Mouse (Mus musculus): ENCODE data around the gene Kif3b.
A peak's percentile ranks its signal among the peaks of the same experiment; 100 is the strongest.

The Kif3b gene

DNA sequence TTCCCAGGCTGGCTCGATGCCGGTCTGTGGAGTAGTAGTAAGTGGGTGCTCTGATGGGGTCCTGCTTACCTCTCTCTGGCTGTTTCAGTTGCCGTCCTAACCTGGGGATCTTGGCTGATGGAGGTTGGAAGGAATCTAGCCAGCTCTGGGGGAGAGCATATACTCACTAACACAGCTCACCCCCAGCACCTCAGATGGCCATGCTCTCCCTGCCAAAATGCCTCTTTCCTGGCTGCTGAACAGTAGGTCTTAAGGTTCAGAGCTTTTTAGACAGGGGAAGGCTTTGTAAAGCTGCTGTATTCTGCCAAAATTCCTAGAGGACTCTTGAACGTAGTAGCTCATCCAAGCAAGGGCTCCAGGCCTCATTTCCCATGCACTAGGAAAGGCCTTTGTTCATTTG, 6.6 kb downstream of the Kif3b start:
- DNase-seq (ENCODE audit: low spot score in 2 of 2), result no peak

DNA sequence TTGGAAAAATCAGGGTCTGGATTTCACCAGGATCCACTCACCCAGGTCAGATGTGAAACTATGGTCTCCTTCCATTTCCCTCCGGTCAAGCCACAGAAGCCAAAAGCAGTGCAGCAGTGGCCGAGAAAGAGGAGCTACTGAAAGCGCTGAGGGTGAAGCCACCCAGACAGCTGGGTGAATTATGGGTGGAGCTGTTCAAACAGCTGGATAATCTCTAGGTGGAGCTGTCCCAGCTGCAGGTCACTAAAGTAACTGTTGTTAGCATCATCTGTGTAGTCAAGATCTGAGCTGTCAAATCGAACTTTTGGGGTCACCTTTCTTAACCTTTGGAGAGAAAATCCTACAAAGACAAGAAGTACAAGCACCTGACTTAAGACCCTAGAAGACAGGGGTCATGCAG, 7.2 kb downstream of the Kif3b start:
- DNase-seq (ENCODE audit: low spot score in 2 of 2), result no peak

DNA sequence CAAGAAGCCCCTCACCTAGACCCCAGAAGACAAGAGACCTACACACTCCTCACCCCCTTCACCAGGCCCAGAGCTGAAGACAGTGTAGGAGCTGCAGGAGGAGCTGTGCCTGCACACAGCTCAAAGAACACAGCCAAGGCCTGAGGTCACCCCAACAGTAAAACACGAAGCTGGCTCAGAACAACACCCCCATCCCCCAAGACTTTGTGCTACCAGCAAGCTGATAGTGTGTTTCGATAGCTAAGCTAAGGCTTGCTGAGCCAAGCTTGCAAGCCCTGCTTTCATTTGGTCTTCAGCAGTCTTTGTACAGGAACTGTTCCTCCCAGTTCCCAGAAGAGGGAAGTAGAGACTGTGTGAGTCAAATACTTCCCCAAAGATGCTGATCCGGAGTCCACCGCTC, 7.7 kb downstream of the Kif3b start:
- DNase-seq (ENCODE audit: low spot score in 2 of 2), result peak in 1 of 2 experiments; percentile 31

DNA sequence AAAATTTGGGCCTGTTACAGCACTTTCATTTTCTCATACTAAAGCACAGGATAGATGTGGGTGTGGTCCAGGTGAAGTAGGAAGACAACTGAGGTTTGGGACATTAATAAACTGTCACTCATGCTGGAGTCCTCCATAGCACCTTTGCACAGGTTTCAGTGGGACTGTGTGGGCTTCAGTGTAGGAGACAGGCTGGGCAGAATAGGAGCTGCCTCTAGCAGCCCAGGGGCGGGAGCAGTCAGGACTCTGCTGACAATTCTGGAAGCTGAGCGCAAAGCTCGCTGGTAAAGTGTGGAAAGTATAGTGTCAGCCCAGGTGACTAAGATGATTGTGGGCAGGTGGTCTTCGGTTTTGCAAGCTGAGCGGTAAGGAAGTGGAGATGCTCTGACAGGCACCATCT, 9.9 kb downstream of the Kif3b start:
- no peak for DNase-seq (ENCODE audit: low spot score in 2 of 2)

DNA sequence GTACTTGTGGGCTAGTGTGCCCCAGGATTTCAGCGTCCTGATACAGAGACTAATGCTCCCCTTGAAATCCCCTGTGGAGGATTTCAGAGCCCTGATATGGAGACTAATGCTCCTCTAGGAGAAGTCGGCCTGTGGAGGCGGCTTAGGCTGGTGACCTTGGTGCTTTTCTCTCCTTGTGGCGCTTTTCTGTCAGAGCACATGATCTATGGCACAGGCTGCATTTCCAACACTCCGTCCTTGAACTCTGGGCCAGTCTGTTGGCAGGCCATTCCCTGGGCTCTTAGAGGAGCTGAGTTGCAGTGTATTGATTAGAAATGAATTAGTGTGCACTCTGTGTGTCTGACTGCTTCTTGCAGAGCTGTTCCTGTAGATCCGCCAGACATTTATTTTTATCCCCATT, 14.0 kb downstream of the Kif3b start:
- no peak for DNase-seq (ENCODE audit: low spot score in 2 of 2)

DNA sequence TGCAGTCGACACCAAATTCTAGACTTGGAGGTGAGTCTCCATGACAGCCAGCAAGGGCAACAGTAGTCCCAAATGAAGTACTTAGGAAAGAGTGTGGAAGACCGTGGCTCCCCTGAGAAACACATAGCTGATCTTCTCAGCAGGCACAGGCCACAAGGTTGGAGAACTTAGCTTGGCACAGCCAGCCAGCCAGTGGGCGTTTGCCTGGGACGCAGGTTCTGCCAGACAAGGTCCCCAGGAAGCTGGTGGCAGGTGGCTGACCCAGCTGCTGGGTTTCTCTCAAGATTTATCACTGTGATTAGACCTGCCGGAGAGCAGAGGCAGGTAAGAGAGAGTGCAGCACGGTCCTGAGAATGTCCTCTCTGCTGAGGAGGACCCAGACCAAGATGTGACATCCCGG, 17.4 kb downstream of the Kif3b start:
- DNase-seq (ENCODE audit: low spot score in 2 of 2), result no peak

DNA sequence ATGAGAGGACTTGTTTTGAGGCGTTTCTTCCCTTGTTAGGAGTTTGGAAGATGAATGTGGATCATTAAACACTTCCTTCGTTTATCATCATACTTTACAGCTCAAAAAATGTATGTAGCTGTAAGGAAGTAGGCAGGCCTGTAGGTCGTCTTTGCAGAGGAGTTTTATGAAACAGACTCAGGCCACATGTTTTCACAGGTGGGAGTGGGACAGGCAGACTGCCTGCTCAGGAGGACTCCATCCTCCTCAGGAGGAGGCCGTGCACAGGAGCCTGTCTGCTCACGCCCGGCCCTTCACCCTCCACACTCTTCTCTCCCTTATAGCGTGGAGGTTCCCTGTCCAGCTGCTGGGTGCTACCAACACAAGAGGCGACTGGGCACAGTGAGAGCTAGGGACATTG, 17.9 kb downstream of the Kif3b start:
- no peak for DNase-seq (ENCODE audit: low spot score in 2 of 2)

DNA sequence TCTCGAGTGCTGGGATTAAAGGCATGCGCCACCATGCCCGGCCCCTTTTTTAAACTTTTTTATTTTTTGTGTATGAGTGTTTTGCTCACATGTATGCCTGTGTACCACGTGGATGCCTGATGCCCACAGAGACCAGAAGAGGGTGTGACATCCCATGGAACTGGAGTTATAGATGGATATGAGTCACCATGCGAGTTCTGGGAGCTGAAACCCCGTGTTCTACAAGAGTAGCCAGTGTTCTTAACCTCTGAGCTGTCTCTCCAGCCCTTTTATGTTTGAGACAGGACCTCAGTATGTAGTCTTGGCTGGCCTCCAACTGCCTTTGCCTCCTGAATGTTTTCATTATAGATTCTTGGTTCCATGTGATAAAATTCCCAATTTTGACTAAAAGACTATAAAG, 19.0 kb downstream of the Kif3b start:
- DNase-seq (ENCODE audit: low spot score in 2 of 2), result no peak

DNA sequence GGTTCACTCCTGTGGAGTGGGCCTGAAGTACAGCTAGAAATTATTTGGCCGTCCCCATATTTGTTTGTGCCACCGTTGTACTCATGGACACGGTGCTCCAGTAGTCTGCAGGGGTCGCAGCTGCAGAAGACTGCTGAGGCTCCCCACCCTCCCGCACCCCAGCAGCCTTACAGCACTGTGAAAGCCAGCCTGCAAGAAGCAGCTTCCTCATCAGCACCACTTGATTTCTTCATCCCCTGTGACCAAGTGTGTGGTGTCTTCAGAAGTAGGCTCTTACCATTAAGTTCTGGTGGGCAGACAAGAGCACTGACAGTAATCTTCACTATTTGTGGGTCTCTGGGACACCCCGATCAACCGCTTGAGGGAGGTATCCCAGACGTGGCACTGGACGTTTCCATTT, 21.7 kb downstream of the Kif3b start:
- DNase-seq (ENCODE audit: low spot score in 2 of 2), result no peak

DNA sequence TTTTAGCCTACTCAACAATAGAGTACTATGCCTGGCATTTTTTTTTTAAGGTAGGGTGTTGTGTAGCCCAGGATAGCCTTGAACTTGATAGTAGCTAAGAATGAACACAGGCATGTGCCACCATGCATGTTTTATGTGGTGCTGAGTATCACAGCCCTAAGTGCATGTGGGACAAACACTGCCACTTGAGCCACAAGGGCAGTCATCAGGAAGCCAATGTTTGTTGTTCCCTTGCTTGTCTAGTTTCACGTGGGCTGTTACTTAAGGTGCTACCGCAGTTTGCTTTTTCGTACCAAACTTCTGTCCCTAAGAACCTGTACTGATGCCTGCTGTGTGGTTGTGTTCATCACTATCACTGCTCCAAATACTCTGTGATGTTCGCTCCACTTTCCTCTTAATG, 27.2 kb downstream of the Kif3b start:
- DNase-seq (ENCODE audit: low spot score in 2 of 2), result no peak

DNA sequence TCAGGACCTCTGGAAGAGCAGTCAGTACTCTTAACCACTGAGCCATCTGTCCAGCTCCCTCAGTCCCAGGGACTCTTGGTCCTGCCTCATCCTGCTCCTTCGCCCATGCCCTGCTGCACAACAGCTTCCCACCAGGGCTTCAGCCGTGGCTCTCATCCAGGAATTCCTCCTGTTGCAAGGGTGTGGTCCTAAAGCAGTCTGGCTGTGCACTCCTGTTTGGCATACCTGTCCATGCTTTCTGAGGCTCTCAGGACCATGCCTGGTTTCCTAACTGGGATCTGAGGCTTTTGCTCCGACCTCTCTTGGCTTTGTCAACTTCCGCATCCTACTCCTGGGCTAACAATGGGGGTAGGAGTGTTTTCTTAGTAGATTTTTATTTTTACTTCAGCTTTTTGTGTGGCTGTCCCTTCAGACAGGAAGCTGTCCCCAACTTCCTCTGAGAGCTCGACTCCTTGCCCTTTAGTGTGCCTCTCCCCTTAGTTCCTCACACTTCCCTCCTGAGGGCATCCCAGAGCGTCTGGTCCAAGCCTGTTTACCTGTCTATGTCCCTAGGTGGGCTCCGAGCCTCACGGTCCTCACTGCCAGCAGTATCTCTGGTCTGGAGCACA, 27.9 kb downstream of the Kif3b start:
- DNase-seq (ENCODE audit: low spot score in 2 of 2), result no peak

DNA sequence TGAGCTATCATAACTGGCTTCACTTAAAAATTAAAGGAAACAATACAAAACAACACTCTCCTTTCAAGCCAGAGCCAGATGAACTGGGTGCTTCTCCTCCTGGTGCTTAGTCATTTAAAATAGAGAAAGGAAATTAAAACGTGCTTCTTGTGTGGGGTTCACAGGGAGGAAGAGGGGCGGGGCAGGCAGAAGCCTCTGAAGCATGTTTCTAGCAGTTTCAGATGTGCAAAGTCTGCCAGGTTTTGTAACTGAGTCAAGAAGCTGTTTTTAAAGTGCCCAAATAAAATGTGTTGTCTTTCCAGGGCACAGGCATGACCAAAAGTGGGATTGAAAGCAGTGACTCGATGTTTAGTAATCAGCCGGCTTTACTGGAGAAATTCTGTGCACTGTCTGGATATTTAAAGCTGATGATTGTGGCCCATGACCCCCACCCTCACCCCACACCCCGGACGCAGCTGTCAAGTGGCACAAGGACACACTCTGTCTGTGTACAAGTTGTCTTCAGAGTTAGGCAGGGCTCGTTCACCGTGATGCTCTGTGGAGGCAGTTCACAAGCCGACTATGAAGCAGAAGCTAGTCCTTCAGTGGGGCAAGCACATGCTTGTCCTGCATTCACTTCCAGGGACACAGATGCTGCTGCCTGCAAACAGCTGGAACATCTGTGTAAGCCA, 34.6 kb downstream of the Kif3b start:
- no peak for DNase-seq (ENCODE audit: low spot score in 2 of 2)

DNA sequence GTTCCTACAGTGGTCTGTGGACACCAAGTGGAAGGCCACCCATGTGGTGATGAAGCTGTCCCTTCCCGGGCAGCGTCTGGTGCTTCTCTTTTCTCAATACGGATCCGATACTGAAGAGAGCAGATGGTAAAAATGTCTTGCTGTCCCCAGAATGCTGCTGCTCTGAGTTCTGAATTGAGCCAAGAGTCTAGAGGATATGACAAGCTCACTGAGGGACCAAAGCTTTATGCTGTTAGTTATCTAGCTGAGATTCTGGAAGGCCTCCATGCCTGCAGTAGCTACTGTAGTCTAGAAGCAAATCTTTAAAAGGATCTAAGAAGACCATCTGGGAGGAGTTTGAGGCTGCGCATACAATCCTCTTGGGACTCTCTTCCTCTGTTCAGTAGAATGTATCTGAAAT, 41.1 kb downstream of the Kif3b start:
- DNase-seq (ENCODE audit: low spot score in 2 of 2), result peak in 1 of 2 experiments; percentile 51

DNA sequence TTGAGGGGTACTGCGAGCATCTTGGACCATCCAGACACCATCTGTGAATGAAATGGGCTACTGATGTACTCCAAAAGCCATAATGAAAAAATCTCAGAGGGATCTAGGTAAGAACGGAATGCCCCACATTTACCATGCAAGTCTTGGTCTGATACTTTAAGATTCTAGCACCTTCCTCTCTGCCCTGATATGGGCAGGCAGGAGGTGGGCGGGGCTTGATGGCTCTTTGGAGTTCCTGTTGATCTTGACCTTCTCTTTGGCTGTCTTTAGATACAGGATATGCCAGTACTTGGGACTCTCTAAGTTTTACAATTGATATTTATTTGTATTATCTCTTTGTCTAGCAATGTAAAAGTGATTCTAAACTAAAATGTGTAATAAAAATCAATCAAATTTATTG, 41.8 kb downstream of the Kif3b start:
- no peak for DNase-seq (ENCODE audit: low spot score in 2 of 2)

DNA sequence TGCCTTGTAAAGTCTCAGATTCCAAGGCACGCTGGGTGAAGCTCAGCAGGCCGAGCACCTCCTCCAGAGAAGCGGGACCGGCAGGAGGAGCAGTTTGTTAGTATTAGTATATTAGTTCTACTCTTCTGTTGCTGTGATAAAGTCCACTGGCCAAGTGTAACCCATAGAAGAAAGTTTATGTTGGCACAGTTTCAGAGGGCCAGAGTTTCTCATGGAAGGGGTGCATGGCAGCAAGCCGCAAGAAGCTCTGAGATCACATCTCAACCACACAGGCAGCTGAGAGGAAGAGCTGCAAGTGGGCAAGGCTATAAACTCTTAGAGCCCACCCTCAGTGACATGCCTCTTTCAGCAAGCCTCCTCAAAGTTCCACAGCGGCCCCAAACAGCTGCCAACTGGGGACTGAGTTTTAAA, 42.6 kb downstream of the Kif3b start:
- no peak for DNase-seq (ENCODE audit: low spot score in 2 of 2)

DNA sequence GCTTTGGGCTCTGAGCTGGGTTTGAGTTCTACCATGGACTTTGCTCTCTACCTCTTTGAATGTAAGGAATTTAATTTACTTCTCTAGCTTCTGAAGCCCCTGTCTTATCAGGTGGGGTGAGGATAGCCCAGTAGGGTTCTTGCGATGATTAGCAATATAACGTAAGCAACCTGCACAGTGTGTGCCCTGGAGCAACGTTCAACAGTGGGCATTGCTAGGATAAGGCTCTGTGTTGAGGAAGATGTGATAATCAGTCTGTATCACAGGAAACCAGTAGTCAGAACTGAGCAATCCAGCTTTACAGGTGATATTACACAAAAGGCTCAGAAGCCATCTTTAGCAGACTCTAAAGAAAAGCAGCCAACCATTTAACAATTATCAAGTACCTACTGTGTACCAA, 43.1 kb downstream of the Kif3b start:
- DNase-seq (ENCODE audit: low spot score in 2 of 2), result no peak

DNA sequence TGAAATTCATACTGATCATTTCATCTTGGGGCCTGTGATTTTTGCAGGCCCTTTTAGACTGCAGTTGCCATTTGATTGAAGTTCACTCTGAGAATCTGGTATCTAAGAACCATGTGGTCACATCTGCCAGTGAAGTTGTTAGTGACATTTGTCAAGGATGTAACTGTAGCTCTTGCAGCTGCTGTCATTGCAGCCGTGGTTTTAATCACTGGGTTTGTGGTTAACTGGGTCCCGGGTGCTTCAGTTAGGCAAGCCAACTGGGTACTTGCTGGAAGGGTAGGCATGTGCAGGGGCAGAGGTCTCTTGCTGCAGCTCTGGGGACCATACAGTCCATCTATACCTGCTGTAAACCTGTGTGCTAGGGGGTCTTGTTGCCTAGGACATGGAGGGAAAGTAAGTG, 44.9 kb downstream of the Kif3b start:
- DNase-seq (ENCODE audit: low spot score in 2 of 2), result no peak

DNA sequence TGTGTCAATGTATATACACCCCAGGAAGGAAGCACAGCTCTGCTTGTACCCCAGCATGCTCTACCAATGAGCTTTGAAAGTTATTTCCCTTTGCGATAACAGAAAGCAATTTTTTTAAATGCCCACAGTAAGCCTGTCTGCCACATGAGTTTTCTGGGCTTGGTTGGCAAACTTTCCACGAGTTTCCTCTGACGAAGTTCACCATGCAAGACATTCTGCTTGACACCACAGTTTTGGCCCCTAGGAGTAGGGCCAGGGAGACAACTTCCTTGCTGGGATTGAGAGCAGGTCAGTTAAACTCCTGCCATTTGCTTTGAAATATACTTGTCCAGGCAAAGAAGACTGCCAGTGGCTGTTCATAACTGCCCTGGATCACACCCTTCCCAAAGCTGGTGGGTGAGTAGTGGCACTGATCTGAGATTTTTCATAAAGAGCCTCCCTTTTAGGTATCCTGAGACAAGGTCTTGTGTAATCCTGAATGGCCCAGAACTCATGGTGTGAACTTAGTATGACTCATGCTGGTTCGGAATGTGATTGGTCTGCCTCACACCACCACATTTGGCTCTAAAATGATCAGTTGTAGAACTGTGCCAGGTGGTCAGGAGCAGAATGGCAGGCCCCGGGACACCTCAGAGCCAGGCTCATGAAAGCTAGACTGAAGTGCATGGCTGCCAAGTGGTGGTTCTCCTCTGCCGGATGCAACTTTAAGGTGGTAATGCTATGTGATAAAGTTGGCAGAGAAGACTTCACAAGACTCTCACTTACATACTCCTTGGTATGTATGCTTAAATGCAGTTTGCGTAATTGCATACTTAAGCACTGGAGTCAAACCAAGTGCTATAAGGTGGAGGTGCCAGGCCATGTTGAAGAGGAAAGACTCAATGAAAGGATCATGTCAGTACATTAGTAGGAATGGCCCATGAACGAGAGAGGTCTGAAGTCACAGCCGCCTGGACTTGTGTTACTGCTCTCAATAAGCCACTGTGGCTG, 47.4 kb downstream of the Kif3b start:
- no peak for DNase-seq (ENCODE audit: low spot score in 2 of 2)

DNA sequence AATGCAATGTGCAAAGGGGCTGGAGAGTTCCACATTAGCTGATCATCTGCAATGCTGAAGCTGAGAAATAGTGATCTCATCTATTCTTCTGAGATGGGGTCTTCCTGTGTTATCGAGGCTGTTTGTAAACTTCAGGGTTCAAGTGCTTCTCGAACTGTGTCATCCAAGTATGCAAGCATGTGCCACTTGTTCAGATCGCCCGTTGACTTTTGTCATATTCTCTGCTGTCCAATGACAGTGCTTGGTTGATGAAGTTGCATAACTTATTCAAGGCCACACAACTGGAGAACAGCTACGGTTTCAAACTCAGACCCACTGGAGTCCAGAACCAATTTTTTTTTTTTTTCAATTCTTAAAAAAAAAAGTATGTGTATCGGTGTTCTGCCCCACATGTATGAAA, 51.0 kb downstream of the Kif3b start:
- DNase-seq (ENCODE audit: low spot score in 2 of 2), result no peak

DNA sequence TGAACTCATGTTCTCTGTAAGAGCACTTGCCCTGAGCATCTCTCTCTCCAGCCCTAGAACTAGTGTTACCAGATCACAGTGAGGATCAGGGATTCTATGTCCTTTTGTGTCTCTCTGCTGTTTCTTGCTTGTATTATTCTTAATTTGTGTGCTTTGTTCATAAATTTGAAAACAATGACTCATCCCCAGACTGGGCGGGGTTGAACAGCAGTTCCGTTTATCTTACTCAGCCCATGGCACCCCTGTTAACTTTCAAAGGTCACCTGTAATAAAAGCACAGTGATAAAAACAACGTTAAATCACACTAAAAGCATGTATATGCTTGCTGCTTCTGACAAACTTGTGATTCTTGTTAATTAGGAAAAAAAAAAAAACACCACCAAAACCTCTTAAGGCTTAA, 51.4 kb downstream of the Kif3b start:
- no peak for DNase-seq (ENCODE audit: low spot score in 2 of 2)

DNA sequence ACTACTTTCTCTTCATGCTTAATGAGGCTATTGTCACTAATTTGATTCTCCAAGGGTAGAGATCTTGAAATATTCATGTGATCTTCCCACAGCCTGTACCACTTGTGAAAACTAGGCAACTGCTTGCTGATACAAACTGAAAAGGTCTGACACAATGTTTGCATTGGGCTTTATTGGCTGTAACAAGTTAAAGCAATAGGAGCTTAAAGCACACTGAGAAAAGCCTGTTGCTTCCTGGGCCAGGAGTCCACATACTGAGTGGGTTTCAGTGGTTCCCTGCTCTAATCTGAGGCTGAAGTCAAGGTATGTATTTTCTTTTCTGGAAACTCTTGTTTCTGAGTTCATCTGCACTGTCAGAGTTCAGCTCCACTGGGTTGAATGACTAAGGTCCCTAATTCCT, 52.0 kb downstream of the Kif3b start:
- peak in 1 of 2 experiments; percentile 6 for DNase-seq (ENCODE audit: low spot score in 2 of 2)

DNA sequence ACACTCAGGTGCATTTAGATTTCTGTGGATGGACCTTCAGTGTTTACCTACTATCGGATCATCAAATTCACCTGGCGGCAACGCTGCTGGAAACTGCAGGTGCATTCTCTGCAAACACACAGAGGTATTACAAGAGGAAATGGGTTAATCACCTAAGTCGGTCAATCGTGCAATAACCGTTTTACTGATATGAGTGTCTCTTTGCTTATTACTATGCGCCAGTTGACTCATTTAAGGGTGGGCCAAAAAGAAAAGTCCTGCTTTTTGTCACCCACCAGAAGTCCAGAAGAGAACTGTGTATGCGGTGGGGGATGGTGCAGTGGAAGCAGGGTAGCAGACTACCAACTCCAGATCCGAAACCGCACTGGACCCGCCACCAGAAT, 53.8 kb downstream of the Kif3b start:
- peak in 1 of 2 experiments; percentile 74 for DNase-seq (ENCODE audit: low spot score in 2 of 2)

Measured in right cerebral cortex, postnatal 10 days (tissue).